ENCODE assay signal across 9 mouse cellular contexts in the genomic region with DNA sequence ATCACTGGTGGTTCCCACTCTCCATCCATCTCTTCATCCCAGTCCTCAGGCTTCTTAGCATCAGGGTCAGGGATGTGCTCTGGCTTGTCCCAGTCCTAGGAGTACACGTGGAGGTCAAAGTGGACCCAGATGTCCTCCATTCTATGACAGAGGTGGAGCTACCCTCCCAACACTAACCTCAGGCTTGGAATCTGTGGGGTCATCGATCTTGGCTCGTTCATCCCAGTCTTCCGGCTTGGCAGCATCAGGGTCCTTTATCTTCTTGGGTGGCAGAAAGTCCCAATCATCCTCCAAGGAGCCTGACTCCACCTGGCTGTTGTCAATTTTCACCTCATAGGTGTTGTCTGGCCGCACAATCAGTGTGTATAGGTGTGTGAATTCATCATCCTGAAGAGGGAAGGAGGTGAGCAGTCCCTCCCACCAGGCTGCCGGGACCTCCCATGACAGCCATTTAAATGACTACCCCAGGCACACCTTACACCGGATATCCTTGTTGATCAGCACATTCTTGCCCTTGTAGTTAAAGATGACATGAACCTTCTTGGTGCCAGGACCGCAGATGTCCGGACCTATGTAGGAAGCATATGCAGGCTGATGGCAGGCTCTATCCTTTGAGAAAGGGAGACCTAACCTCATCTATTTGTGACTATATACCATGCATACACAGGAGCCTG. TPM values are rescaled to one million over a fixed set of nuclear protein-coding genes. Genes with fewer than 3 reads are reported as not detected.
DNase-seq lines count a peak whose midpoint lies in the region; ATAC-seq and TF ChIP-seq lines count a peak whose summit lies in the region.
"Had no signal": no experiment of that assay in that cellular context is flagged by ENCODE, and none has a peak within 500 bp of the region (broad histone marks: within the 10 kb centered on the region; RNA-seq: fewer than 3 reads in every experiment).

No protein-coding gene starts in this region.

- ATAC-seq in CD4-positive, CD25-positive, alpha-beta regulatory T cell, adult 4 months, result no peak
- no peak for ATAC-seq in liver, embryonic 11.5 days (replicated peaks; ENCODE audit: low FRiP score)
- no peak for ATAC-seq in stomach, postnatal 0 days (ENCODE audit: low FRiP score, low TSS enrichment)

- no peak for TF ChIP-seq POLR2A in testis, adult 2 months (IDR thresholded peaks at IDR 0.05; ENCODE audit: control insufficient read depth, low read depth, low read length)

- peak overlapping the region; percentile 95 for H3K4me2 ChIP-seq in liver, embryonic 11.5 days
- H3K4me2 ChIP-seq in stomach, postnatal 0 days (replicated peaks; ENCODE audit: low read depth), result peak overlapping the region; percentile 91

- H3K9me3 ChIP-seq in liver, embryonic 11.5 days (ENCODE audit: control insufficient read depth, low read length), result no peaks in the 10 kb centered on the region
- H3K9me3 ChIP-seq in stomach, postnatal 0 days (ENCODE audit: control insufficient read depth, low read length), result no peaks in the 10 kb centered on the region

- no peaks in the 10 kb centered on the region for H3K27me3 ChIP-seq in testis, adult 2 months (ENCODE audit: control insufficient read depth, insufficient read depth, low read length)
- no peaks in the 10 kb centered on the region for H3K27me3 ChIP-seq in liver, embryonic 11.5 days (replicated peaks; ENCODE audit: control insufficient read depth, insufficient read depth, low read length)
- no peaks in the 10 kb centered on the region for H3K27me3 ChIP-seq in stomach, postnatal 0 days (ENCODE audit: control insufficient read depth, insufficient read depth, low read length)

- peak overlapping the region; percentile 24; the same call in 1 of the 2 replicates for H3K4me3 ChIP-seq in testis, adult 2 months (ENCODE audit: control insufficient read depth, low read depth, low read length)
- H3K4me3 ChIP-seq in liver, embryonic 11.5 days (ENCODE audit: low read depth, low read length), result peak overlapping the region; percentile 97
- 0 out of 2 replicates have a peak overlapping the region, but pooled peaks have one; percentile 13 for H3K4me3 ChIP-seq in stomach, postnatal 0 days (ENCODE audit: low read depth, low read length)

- no peak for TF ChIP-seq EP300 in stomach, postnatal 0 days (optimal IDR thresholded peaks at IDR 0.05)

- peak; percentile 34 for DNase-seq in CD4-positive, CD25-positive, alpha-beta regulatory T cell, adult 2 months (ENCODE audit: low read depth, low spot score)
- DNase-seq in testis, postnatal 10 days (ENCODE audit: low spot score), result no peak
- DNase-seq in liver, embryonic 11.5 days (ENCODE audit: low spot score), result no peak
- no peak for DNase-seq in stomach, postnatal 0 days (ENCODE audit: low spot score)
- no peak for DNase-seq in yolk sac, embryonic 10.5 days (ENCODE audit: low spot score)
- DNase-seq in lung, postnatal 10 days, result no peak
- DNase-seq: cerebellum, adult 8-10 months had no signal

- H3K27ac ChIP-seq in testis, adult 2 months (ENCODE audit: control insufficient read depth, insufficient read depth, low read depth, low read length), result no peak overlapping the region
- peak overlapping the region; percentile 32; the same call in 1 of the 2 replicates for H3K27ac ChIP-seq in liver, embryonic 11.5 days (ENCODE audit: low read depth, low read length)
- H3K27ac ChIP-seq in stomach, postnatal 0 days (replicated peaks), result no peak overlapping the region

- TF ChIP-seq CTCF in testis, adult 2 months (IDR thresholded peaks at IDR 0.05; ENCODE audit: control insufficient read depth, insufficient read depth, insufficient replicate concordance, low read depth, low read length), result no peak
- TF ChIP-seq CTCF in stomach, postnatal 0 days (IDR thresholded peaks at IDR 0.05; ENCODE audit: low read depth), result no peak

- H3K9ac ChIP-seq in liver, embryonic 11.5 days (ENCODE audit: low read depth, low read length), result peak overlapping the region; percentile 98
- peak overlapping the region; percentile 27; the same call in 1 of the 2 replicates for H3K9ac ChIP-seq in stomach, postnatal 0 days (ENCODE audit: low read length)

- H3K36me3 ChIP-seq in testis, adult 2 months (ENCODE audit: control insufficient read depth, insufficient read depth, low read length), result peaks cover 5% of the 10 kb centered on the region
- H3K36me3 ChIP-seq in liver, embryonic 11.5 days (ENCODE audit: control insufficient read depth, insufficient read depth, low read length), result peaks cover 46% of the 10 kb centered on the region
- H3K36me3 ChIP-seq in stomach, postnatal 0 days (ENCODE audit: control insufficient read depth, insufficient read depth, low read length), result peaks cover 26% of the 10 kb centered on the region

- 89% methylated on average over 9 of the region's 9 CpGs for WGBS in liver, embryonic 11.5 days
- 64% methylated on average over 9 of the region's 9 CpGs for WGBS in stomach, postnatal 0 days

- H3K4me1 ChIP-seq in testis, adult 2 months (ENCODE audit: control insufficient read depth, insufficient read depth, low read length), result peaks cover 10% of the 10 kb centered on the region
- H3K4me1 ChIP-seq in liver, embryonic 11.5 days (replicated peaks; ENCODE audit: control insufficient read depth, insufficient read depth, low read length), result peaks cover 36% of the 10 kb centered on the region
- H3K4me1 ChIP-seq in stomach, postnatal 0 days (replicated peaks; ENCODE audit: control insufficient read depth, insufficient read depth), result peaks cover 7% of the 10 kb centered on the region; the same call in 1 of the 2 replicates

RNA-seq across cellular contexts. Expression of a gene that starts 2.2 kb away (rescaled TPM):
- 100 to 1,000 TPM; 250 to 281 TPM for polyA plus RNA-seq in CD4-positive, CD25-positive, alpha-beta regulatory T cell, adult 4 months (2017; shearing (Covaris generic))
- polyA plus RNA-seq in testis, adult 2 months (2012; rRNA removed), result 318 and 384 TPM in 2 replicates
- 860 and 893 TPM in 2 replicates for polyA plus RNA-seq in liver, embryonic 11.5 days (2014; fragmentation: Nextera tagmentation; extraction: Ambion mirVana)
- 522 and 537 TPM in 2 replicates for polyA plus RNA-seq in stomach, postnatal 0 days (2015; fragmentation: Nextera tagmentation; extraction: Ambion mirVana)

RNA-seq across cellular contexts. Expression of a gene that starts 4.1 kb away (rescaled TPM):
- polyA plus RNA-seq in CD4-positive, CD25-positive, alpha-beta regulatory T cell, adult 4 months (2017; shearing (Covaris generic)), result 100 to 1,000 TPM; 139 to 160 TPM
- polyA plus RNA-seq in testis, adult 2 months (2012; rRNA removed), result 106 and 110 TPM in 2 replicates
- 188 and 191 TPM in 2 replicates for polyA plus RNA-seq in liver, embryonic 11.5 days (2014; fragmentation: Nextera tagmentation; extraction: Ambion mirVana)
- polyA plus RNA-seq in stomach, postnatal 0 days (2015; fragmentation: Nextera tagmentation; extraction: Ambion mirVana), result 69.8 and 70.6 TPM in 2 replicates

RNA-seq across cellular contexts. Expression of a gene that starts 12.3 kb away (rescaled TPM):
- polyA plus RNA-seq in CD4-positive, CD25-positive, alpha-beta regulatory T cell, adult 4 months (2017; shearing (Covaris generic)), result 100 to 1,000 TPM in 1 of 2 experiments, 10 to 100 TPM in 1; 67.4 to 122 TPM
- 50.4 and 55.7 TPM in 2 replicates for polyA plus RNA-seq in testis, adult 2 months (2012; rRNA removed)
- 130 TPM in 2 replicates for polyA plus RNA-seq in liver, embryonic 11.5 days (2014; fragmentation: Nextera tagmentation; extraction: Ambion mirVana)
- 43.3 and 44.3 TPM in 2 replicates for polyA plus RNA-seq in stomach, postnatal 0 days (2015; fragmentation: Nextera tagmentation; extraction: Ambion mirVana)

RNA-seq across cellular contexts. Expression of a gene that starts 13.2 kb away (rescaled TPM):
- polyA plus RNA-seq in CD4-positive, CD25-positive, alpha-beta regulatory T cell, adult 4 months (2017; shearing (Covaris generic)), result 10 to 100 TPM; 14.3 to 16.4 TPM
- 9.4 and 12.0 TPM in 2 replicates for polyA plus RNA-seq in testis, adult 2 months (2012; rRNA removed)
- polyA plus RNA-seq in liver, embryonic 11.5 days (2014; fragmentation: Nextera tagmentation; extraction: Ambion mirVana), result 87.8 and 90.6 TPM in 2 replicates
- 38.5 and 39.3 TPM in 2 replicates for polyA plus RNA-seq in stomach, postnatal 0 days (2015; fragmentation: Nextera tagmentation; extraction: Ambion mirVana)

RNA-seq across cellular contexts. Expression of a gene that starts 21.9 kb away (rescaled TPM):
- polyA plus RNA-seq in CD4-positive, CD25-positive, alpha-beta regulatory T cell, adult 4 months (2017; shearing (Covaris generic)), result 1 to 10 TPM; 4.9 to 7.6 TPM
- polyA plus RNA-seq in testis, adult 2 months (2012; rRNA removed), result 27.1 and 29.7 TPM in 2 replicates
- polyA plus RNA-seq in liver, embryonic 11.5 days (2014; fragmentation: Nextera tagmentation; extraction: Ambion mirVana), result 4.5 and 4.9 TPM in 2 replicates
- 3.3 TPM in 2 replicates for polyA plus RNA-seq in stomach, postnatal 0 days (2015; fragmentation: Nextera tagmentation; extraction: Ambion mirVana)

Comparison
In these comparisons a context has a peak if more than half of its experiments do, and no peak if none do; other contexts are left out.
1. H3K4me3 ChIP-seq: peak in every context shown above with its lines; median percentile 97 in liver, embryonic 11.5 days; 24 in testis, adult 2 months; 13 in stomach, postnatal 0 days.